Mouse (Mus musculus): Measurements from ENCODE around the gene Zscan4c. TPM values are rescaled to one million over a fixed set of nuclear protein-coding genes. Genes with fewer than 3 reads are reported as not detected.
"Not testable (repeated sequence)": the region's sequence is repeated elsewhere in the genome, so short reads cannot be mapped to it uniquely, and the experiment has no call there.

The Zscan4c gene
- not detected for total RNA-seq (2021)
- long read RNA-seq, experiment 1, result 0 reads
- long read RNA-seq, experiment 2, result 0 reads

DNA sequence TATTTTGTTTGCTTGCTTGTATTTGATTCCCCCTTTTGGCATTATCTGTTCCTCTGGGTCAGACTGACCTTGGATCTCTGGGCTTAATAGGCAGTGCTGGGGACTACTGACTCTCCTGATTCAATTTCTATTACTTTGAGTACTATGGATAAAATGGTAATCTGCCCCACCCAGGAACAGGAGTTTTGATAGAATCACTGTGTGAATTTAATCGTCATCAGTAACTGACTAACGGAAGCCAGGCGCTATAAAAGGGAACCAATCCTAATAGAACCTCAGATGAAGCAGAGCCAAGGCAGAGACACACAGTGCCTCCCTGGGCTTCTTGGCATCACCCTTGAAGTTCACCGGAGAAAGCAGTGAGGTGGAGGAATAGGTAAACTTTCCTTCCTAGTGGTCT, at the start of gene Zscan4c:
Gene Zscan4c (plus strand): TSS at position 301 of the 400 bp plus-strand sequence.
- intact Hi-C loops (cut with DNase I); DNase-seq: not testable (repeated sequence)

Small RNA genes within 50 kb of the gene (microRNA-seq; reads per million reads assigned to microRNA genes)
- gene Mir297-1, result 0 reads per million in 2 experiments

Other genes starting within 250 kb of the Zscan4c start
- gene Zscan4b, start 100.7 kb upstream of the Zscan4c start, total RNA-seq (2021), result not detected
- not detected for gene Zscan4-ps1, start 63.9 kb downstream of the Zscan4c start, total RNA-seq (2021)
- not detected for gene Zscan4d, start 160.4 kb downstream of the Zscan4c start, total RNA-seq (2021)